Mouse (Mus musculus) hindbrain, embryonic 12.5 days (tissue): ENCODE data around the gene Nr1d1. TPM values are rescaled to one million over a fixed set of nuclear protein-coding genes. Genes with fewer than 3 reads are reported as not detected.
"Not testable (repeated sequence)": the region's sequence is repeated elsewhere in the genome, so short reads cannot be mapped to it uniquely, and the experiment has no call there.

Source experiments
- ATAC-seq: fragments of 200-750 bp; cut with Nextera tagmentation; 2 replicates; pipeline ENCODE4 v1.8.0; 2017; ENCODE audit warnings: moderate TSS enrichment; ENCODE audit not compliant: low FRiP score
- H3K27ac ChIP-seq: fragments of 300-500 bp; sonication (generic); 2 replicates; pipeline ENCODE4 v1.5.1; 2016; ENCODE audit warnings: mild to moderate bottlenecking
- H3K27me3 ChIP-seq: fragments of 300-500 bp; sonication (generic); 2 replicates; pipeline ENCODE4 v1.6.1; 2016; ENCODE audit warnings: mild to moderate bottlenecking
- H3K36me3 ChIP-seq: fragments of 300-500 bp; sonication (generic); 2 replicates; pipeline ENCODE4 v1.6.1; 2016; ENCODE audit warnings: mild to moderate bottlenecking
- H3K4me1 ChIP-seq: fragments of 300-500 bp; sonication (generic); 2 replicates; pipeline ENCODE4 v1.6.1; 2016
- H3K4me2 ChIP-seq: fragments of 300-500 bp; sonication (generic); replicated peaks from 2 replicates; pipeline ENCODE4 v1.6.1; 2016; ENCODE audit warnings: mild to moderate bottlenecking
- H3K4me3 ChIP-seq: fragments of 300-500 bp; sonication (generic); 2 replicates; pipeline ENCODE4 v1.5.1; 2016; ENCODE audit warnings: mild to moderate bottlenecking
- H3K9ac ChIP-seq: fragments of 300-500 bp; sonication (generic); 2 replicates; pipeline ENCODE4 v1.6.1; 2016; ENCODE audit warnings: mild to moderate bottlenecking, moderate library complexity
- H3K9me3 ChIP-seq: fragments of 300-500 bp; sonication (generic); replicated peaks from 2 replicates; pipeline ENCODE4 v1.6.1; 2016; ENCODE audit warnings: mild to moderate bottlenecking
- WGBS: fragments of 180-500 bp; shearing (Covaris S2); methylation state at CpG from one replicate; pipeline ENCODE4 v1.1.7; 2016; 5-methylcytosine and 5-hydroxymethylcytosine counted together
- polyA plus RNA-seq: library from polyadenylated mRNA; unstranded; fragments of >200 nt; fragmentation: Nextera tagmentation; extraction: Ambion mirVana; gene quantifications from 2 replicates; pipeline ENCODE4 v1.2.1, GENCODE M21; 2016

Gene Nr1d1
- polyA plus RNA-seq, 1 experiment from 2014 or later: 1.2 TPM

DNA sequence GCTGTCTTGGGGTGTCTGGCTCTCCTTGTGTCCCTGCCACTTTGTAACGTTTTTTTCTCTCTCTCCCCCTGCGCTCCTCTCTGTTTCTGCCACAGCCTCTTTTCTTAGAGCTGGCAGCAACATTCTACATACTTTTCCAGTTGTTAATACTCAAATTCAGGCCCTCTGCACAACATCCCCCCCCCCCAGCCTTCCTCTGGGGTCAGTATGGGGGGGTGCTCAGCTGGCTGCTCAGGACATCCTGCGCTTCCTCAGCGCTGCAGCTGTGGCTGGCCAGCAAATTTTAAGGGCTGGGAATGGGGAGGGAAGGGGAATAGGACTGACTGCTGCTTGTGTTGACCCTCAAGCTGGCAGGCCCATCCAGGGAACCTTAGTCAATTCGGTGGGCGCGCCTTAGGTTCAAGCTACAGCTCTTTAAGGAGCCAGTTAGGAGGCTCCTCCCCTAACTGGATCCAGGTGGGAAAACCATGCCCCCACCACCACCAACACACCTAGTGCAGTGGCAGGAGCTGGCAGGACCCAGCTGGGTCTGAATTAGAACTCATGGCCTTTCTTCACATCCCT, 30.6 kb downstream of the Nr1d1 start:
- peak overlapping the region; percentile 88 for H3K4me2 ChIP-seq
- no peaks in the 10 kb centered on the region for H3K27me3 ChIP-seq
- ATAC-seq: no peak
- H3K27ac ChIP-seq: peak overlapping the region; percentile 99
- 37% methylated on average over 7 of the region's 7 CpGs for WGBS
- H3K9ac ChIP-seq: peak overlapping the region; percentile 94
- peaks cover 90% of the 10 kb centered on the region for H3K4me1 ChIP-seq
- no peaks in the 10 kb centered on the region for H3K36me3 ChIP-seq
- H3K9me3 ChIP-seq: no peaks in the 10 kb centered on the region
- H3K4me3 ChIP-seq: peak overlapping the region; percentile 83

DNA sequence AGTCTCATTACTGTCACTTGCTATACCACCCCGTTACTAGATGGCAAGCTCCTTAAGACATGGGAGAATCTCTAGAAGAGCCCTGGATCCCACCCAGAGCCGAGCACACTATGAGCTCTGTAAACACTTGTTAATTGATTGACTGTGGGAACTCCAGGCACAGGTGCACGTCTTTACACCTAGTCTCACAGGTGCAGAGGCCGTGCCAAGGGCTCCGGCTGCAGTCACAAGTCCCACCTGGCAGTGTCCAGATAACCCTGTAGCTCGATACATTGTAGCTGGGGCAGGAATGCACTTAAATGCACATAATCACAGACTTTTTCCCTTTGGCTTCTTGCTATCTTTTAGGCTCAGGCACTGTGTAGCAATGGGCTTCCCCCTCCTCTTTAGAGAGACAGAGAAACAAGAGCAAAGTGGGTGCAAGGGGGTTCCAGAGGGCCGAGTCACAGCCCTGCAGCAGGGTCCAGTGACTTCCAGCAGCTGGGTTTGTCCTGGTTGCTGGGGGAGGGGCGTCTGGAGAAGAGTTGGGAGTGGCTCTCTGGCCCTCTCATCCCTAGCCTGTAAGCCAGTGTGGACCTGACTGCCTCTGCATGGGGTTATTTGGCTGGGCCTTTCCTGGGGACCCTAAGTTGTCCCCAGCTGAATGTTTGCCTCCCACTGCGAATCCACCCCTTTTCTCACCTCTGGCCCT, 31.3 kb downstream of the Nr1d1 start:
- 5% methylated on average over 9 of the region's 9 CpGs for WGBS
- Histone ChIP-seq H3K27ac (peak overlapping the region; percentile 99), H3K4me1 (peaks cover 88% of the 10 kb centered on the region), H3K9me3 (no peaks in the 10 kb centered on the region), H3K36me3 (no peaks in the 10 kb centered on the region), H3K4me3 (peak overlapping the region; percentile 83), H3K27me3 (no peaks in the 10 kb centered on the region), H3K4me2 (peak overlapping the region; percentile 88), H3K9ac (peak overlapping the region; percentile 94)
- ATAC-seq: no peak

DNA sequence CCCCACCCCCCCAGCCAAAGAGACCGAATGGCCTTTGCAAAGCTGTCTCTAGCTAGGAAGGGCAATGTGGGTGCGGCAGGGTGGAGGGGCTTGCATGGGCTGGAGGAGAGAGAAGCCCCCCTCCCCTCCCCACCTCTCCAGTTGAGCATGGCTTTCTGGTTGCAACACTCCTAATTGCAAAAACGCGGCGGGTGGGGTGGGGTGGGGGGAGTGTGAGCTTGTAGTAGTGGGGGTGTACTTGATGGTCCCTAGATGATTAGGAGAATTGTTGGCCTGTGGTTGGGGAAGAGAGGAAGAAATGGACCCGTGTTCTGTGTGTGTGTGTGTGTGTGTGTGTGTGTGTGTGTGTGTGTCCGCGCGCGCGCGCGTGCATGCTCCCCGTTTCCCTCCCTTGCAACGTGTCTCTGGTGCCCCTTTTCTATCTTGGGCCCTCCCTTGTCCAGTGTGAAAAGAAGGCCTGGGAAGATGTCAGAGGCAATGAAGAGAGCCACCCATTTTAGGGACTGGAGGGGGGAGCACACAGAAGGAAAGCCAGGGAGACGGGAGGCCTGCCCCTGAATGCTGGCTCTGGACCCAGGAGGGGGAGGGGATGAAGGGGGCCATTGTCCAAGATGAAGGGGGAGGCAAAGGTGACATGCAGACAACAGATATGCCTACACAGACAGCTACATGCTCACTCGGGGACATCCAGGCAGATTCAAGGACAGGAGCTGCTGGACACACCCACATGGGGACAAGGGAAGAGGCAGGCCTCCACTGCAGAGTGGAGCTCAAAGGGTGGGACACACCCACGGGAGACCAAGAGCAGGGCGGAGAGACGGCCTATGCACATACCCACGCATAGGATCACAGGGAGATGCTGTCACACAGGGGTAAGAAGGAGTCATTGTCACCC, 32.5 kb downstream of the Nr1d1 start:
- Histone ChIP-seq H3K4me1 (peaks cover 85% of the 10 kb centered on the region), H3K36me3 (no peaks in the 10 kb centered on the region), H3K9me3 (no peaks in the 10 kb centered on the region), H3K4me3 (peak overlapping the region; percentile 83), H3K9ac (peak overlapping the region; percentile 94), H3K4me2 (peak overlapping the region; percentile 88), H3K27ac (peak overlapping the region; percentile 99), H3K27me3 (no peaks in the 10 kb centered on the region)
- peak; percentile 10; the same call in 1 of the 2 replicates for ATAC-seq
- WGBS: 3% methylated on average over 13 of the region's 21 CpGs

DNA sequence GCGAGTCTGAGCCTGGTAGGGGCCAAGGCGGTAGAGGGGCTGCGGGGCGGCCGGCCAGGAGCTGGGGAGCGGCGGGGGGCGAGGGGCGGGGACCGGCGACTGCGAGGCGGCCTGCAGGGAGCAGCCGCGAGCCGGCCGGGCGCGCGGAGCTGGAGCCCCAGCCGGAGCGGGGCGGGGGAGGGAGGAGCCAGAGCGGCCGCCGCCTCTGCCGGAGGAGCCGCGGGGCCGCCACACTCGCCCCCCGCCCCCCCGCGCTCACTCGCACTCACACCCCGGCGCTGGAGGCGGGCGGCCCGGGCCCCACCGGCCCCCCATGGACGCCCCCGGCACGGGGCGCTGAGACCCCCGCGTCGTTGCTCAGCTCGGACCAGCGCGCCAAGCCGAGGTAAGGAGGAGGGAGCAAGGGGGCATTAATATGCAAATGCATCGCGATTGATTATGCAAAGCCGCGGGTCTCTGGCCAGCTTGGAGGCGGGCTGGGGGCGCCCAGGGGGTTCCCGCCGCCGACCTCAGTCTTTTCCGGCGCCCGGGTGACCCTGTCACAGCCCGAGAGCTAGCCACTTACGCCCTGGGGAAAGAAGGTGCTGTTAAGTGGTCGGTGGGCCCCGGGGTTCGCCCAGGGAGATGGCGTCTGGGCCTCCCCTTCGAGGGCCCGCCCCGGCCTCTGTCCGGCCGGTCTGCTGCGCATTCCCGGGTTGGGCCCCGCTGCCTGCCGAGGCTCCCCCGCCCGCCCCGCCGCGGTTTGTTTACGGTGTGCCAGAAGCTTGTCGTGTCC, 33.3 kb downstream of the Nr1d1 start:
- H3K27me3 ChIP-seq: no peaks in the 10 kb centered on the region
- H3K9ac ChIP-seq: peak overlapping the region; percentile 94
- WGBS: under 1% methylated on average over 58 of the region's 86 CpGs
- peak overlapping the region; percentile 99 for H3K27ac ChIP-seq
- ATAC-seq: peak; percentile 71
- peak overlapping the region; percentile 83 for H3K4me3 ChIP-seq
- H3K9me3 ChIP-seq: no peaks in the 10 kb centered on the region
- H3K4me2 ChIP-seq: peak overlapping the region; percentile 88
- H3K4me1 ChIP-seq: peaks cover 77% of the 10 kb centered on the region
- no peaks in the 10 kb centered on the region for H3K36me3 ChIP-seq

DNA sequence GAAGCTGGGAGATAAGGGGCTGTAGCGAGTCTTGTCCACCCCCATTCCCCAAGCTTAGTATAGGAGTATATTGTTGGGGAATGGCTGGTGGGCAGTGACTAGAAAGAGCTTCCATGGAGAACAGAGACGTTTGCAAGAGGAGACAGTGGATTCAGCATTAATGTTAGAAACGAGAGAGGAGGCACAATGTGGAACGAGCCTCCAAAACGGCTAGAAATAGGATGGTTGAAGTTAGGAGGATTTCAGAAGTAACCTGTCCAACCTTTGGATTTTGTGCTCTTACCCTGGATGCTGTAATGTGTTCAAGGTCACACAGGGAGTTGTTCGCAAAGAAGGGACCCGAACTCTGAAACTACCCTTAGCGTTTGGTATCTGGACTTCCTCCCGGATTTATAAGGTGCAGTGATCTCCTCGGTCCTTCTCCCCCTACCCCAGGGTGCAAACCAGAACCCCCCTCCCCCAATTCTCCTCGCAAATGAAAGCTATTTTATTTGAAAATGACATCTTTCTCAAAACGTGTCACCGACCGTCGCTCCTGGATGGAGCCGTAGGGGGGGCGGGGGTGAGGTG, 34.0 kb downstream of the Nr1d1 start:
- WGBS: under 1% methylated on average over 17 of the region's 17 CpGs
- peaks cover 70% of the 10 kb centered on the region for H3K4me1 ChIP-seq
- no peak for ATAC-seq

DNA sequence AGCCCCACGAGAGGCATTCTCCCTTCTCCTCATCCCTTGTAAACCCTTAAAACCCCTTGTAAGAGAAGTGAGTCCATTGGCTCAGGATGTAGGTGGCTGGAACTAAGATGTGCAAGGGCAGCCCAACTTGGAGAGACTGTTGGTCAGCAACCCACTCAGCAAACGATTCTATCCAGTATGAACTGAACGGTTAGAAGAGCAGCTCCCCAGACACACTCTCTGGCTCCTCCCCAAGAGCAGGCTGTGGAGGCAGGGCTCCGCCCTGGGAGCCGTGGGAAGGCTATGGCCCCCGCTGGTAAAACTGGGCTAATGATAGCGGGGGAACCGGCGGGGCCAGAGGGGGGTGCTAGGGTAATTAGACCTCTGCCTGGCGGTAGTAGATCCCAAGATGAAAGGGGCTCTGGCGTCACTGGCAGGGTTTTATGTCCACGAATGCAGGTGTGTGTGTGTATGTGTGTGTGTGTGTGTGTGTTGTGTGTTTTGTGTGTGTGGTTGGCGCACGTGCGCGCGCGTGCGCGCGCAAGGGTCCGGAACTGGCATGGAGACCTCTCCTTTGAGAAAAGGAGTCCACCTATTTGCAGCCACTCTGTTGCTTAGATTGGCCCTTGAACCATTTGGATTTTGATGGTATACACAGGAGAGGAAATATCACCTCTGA, 34.6 kb downstream of the Nr1d1 start, which contains the start of gene Thra:
Gene Thra (plus strand): TSS at position 246 of the 658 bp plus-strand sequence.
- peaks cover 64% of the 10 kb centered on the region for H3K4me1 ChIP-seq
- peak; percentile 41 for ATAC-seq
- WGBS: under 1% methylated on average over 22 of the region's 22 CpGs
- H3K36me3 ChIP-seq: no peaks in the 10 kb centered on the region
- peak within 1 kb of the TSS; percentile 83 for H3K4me3 ChIP-seq
- H3K27me3 ChIP-seq: no peaks in the 10 kb centered on the region
- H3K9me3 ChIP-seq: no peaks in the 10 kb centered on the region
- peak within 1 kb of the TSS; percentile 99 for H3K27ac ChIP-seq
- peak within 1 kb of the TSS; percentile 88 for H3K4me2 ChIP-seq
- peak within 1 kb of the TSS; percentile 94 for H3K9ac ChIP-seq

More for the DNA sequence above, 34.0 kb downstream of the Nr1d1 start:
- H3K36me3 ChIP-seq: no peaks in the 10 kb centered on the region
- peak overlapping the region; percentile 83 for H3K4me3 ChIP-seq
- no peaks in the 10 kb centered on the region for H3K27me3 ChIP-seq
- no peaks in the 10 kb centered on the region for H3K9me3 ChIP-seq
- H3K4me2 ChIP-seq: peak overlapping the region; percentile 88
- peak overlapping the region; percentile 94 for H3K9ac ChIP-seq
- H3K27ac ChIP-seq: peak overlapping the region; percentile 99

DNA sequence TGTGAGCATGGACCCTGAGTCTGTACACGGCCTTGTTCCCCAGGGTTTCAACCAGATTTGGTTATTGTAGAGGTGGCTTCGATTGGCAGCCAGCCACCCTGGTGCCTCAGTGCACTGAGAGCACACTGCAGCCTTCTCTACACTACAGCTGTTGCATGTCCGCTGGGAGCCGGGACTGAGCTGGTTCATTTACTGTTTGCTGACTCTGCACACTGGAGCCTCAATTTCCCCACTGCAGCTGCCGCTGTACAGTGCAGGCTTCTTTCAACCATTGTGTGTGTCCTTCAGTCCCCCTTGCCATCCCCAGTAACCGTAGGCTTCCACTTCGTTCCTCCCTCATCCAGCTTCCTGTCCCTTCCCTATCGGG, 35.1 kb downstream of the Nr1d1 start:
- H3K4me1 ChIP-seq: peaks cover 59% of the 10 kb centered on the region
- 0 out of 2 replicates have a peak, but pooled peaks have one; percentile 9 for ATAC-seq

DNA sequence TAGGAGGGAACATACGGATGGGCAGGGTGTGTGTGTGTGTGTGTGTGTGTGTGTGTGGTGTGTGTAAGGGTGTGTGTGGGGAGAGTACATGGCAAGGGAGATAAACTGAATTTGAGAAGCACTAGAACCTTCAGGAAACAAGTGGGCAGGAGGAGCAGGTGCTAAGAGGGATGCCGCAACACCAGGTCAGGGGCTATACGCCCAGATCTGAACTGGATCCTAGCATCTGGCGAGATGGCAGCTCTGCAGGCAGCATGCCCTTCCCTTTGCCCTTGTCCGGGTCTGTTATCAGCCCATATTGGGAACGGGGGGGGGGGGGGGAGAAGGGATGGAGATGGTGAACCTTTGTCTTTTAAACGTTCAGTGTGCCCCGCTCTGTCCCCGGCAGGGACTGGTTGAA, 36.2 kb downstream of the Nr1d1 start:
- WGBS: 55% methylated on average over 9 of the region's 9 CpGs
- peak overlapping the region; percentile 81 for H3K27ac ChIP-seq
- peaks cover 48% of the 10 kb centered on the region for H3K4me1 ChIP-seq
- no peak for ATAC-seq
- no peak overlapping the region; the same call in 1 of the 2 replicates for H3K9ac ChIP-seq
- H3K4me2 ChIP-seq: no peak overlapping the region
- peaks cover 6% of the 10 kb centered on the region; the same call in 1 of the 2 replicates for H3K9me3 ChIP-seq
- H3K27me3 ChIP-seq: no peaks in the 10 kb centered on the region
- H3K4me3 ChIP-seq: no peak overlapping the region
- H3K36me3 ChIP-seq: no peaks in the 10 kb centered on the region

More for the DNA sequence above, 35.1 kb downstream of the Nr1d1 start:
- H3K36me3 ChIP-seq: no peaks in the 10 kb centered on the region
- H3K4me3 ChIP-seq: peak overlapping the region; percentile 83
- WGBS: 4% methylated on average over 8 of the region's 8 CpGs
- H3K4me2 ChIP-seq: peak overlapping the region; percentile 88
- 0 out of 2 replicates have a peak overlapping the region, but pooled peaks have one; percentile 94 for H3K9ac ChIP-seq
- H3K9me3 ChIP-seq: no peaks in the 10 kb centered on the region
- peak overlapping the region; percentile 99 for H3K27ac ChIP-seq
- H3K27me3 ChIP-seq: no peaks in the 10 kb centered on the region

DNA sequence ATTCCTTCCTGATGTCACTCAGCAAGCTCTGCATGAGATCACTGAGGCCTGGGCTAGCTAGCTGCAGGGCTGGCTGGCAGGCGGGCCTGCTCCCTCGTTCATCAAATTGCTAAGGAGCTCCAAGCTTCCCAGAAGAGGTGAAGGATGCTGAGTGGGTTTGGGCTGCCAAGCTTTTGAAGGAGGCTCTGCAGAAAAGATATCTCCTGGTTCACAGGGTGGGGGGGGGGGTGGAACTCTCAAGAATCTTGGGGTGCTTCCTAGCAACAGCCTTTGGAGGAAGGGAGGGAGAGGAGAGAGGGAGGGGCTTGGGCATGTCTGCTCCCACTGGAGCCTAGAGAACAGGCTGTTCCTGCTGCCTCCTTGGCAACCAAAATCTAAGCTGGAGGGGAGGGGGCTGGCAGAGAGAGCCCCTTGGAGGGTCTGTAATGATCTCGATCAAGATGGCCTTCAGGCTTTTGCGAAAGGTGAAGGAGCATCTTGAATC, 36.7 kb downstream of the Nr1d1 start:
- H3K27me3 ChIP-seq: no peaks in the 10 kb centered on the region
- no peaks in the 10 kb centered on the region for H3K36me3 ChIP-seq
- H3K4me2 ChIP-seq: no peak overlapping the region
- H3K4me3 ChIP-seq: no peak overlapping the region
- WGBS: 19% methylated on average over 4 of the region's 4 CpGs
- peak overlapping the region; percentile 81 for H3K27ac ChIP-seq
- H3K9me3 ChIP-seq: peaks cover 6% of the 10 kb centered on the region; the same call in 1 of the 2 replicates
- peaks cover 43% of the 10 kb centered on the region for H3K4me1 ChIP-seq
- no peak for ATAC-seq
- no peak overlapping the region; the same call in 1 of the 2 replicates for H3K9ac ChIP-seq

DNA sequence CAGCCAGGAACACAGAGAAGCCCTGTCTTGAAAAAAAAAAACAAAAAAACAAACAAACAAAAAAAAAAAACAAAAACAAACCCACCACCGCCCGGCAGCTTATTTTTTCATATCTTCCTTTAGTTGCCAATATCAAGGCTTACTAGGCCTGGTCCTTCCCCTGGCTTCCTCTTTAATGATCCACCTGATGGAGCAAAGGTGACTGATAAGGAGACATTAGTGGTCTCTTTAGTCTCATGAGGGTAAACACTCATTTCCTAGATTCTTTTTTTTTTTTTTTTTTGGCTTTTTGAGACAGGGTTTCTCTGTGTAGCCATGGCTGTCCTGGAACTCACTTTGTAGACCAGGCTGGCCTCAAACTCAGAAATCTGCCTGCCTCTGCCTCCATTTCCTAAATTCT, 37.9 kb downstream of the Nr1d1 start:
- not testable (repeated sequence) for H3K4me2 ChIP-seq, ATAC-seq, H3K9me3 ChIP-seq, H3K27me3 ChIP-seq, H3K27ac ChIP-seq, H3K4me3 ChIP-seq, H3K36me3 ChIP-seq, H3K9ac ChIP-seq
- H3K4me1 ChIP-seq: peaks cover 33% of the 10 kb centered on the region
- 94% methylated on average over 2 of the region's 2 CpGs for WGBS

DNA sequence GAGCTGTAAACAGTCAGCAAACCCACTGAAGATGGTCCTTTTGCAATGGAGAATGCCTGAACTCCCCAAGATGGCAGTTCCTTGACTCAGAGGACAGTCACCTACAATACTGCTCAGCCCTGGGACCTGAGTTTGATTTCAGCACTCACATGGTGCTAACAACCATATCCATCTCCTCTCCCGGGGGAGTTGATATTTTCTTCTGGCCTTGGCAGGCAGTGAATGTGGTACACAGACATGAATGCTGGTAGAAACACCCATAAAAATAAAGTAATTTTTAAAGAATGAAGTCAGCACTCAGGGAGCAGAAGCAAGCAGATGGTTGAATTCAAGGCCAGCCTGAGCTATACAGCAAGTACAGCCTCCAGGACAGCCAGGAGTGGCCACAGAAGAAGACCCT, 39.0 kb downstream of the Nr1d1 start:
- Histone ChIP-seq H3K36me3 (no peaks in the 10 kb centered on the region), H3K27ac (no peak overlapping the region), H3K4me3 (no peak overlapping the region), H3K9ac (no peak overlapping the region), H3K4me2 (no peak overlapping the region), H3K4me1 (peaks cover 30% of the 10 kb centered on the region), H3K9me3 (peaks cover 6% of the 10 kb centered on the region; the same call in 1 of the 2 replicates), H3K27me3 (no peaks in the 10 kb centered on the region)
- ATAC-seq: no peak
- WGBS: 88% methylated on average over 1 of the region's 1 CpGs
